Mouse (Mus musculus) neural tube, embryonic 15.5 days (tissue): ENCODE results near the gene Ipcef1. TPM values are rescaled to one million over a fixed set of nuclear protein-coding genes. Genes with fewer than 3 reads are reported as not detected.

ENCODE experiments used
- ATAC-seq: fragments of 200-750 bp; cut with Nextera tagmentation; 2 replicates; pipeline ENCODE4 v1.8.0; 2017; ENCODE audit warnings: mild to moderate bottlenecking, moderate TSS enrichment, moderate library complexity; ENCODE audit not compliant: low FRiP score
- H3K27ac ChIP-seq: fragments of 300-500 bp; sonication (generic); replicated peaks from 2 replicates; pipeline ENCODE4 v1.5.1; 2015; ENCODE audit warnings: mild to moderate bottlenecking, inconsistent platforms
- H3K27me3 ChIP-seq: fragments of 300-500 bp; sonication (generic); replicated peaks from 2 replicates; pipeline ENCODE4 v1.6.1; 2015; ENCODE audit warnings: inconsistent platforms
- H3K36me3 ChIP-seq: fragments of 300-500 bp; sonication (generic); 2 replicates; pipeline ENCODE4 v1.6.1; 2015; ENCODE audit warnings: inconsistent platforms
- H3K4me1 ChIP-seq: fragments of 300-500 bp; sonication (generic); 2 replicates; pipeline ENCODE4 v1.6.1; 2015; ENCODE audit warnings: inconsistent platforms
- H3K4me2 ChIP-seq: fragments of 300-500 bp; sonication (generic); 2 replicates; pipeline ENCODE4 v1.6.1; 2015; ENCODE audit warnings: inconsistent platforms, mild to moderate bottlenecking, moderate library complexity
- H3K4me3 ChIP-seq: fragments of 300-500 bp; sonication (generic); replicated peaks from 2 replicates; pipeline ENCODE4 v1.5.1; 2015; ENCODE audit warnings: mild to moderate bottlenecking, inconsistent platforms
- H3K9ac ChIP-seq: fragments of 300-500 bp; sonication (generic); replicated peaks from 2 replicates; pipeline ENCODE4 v1.6.1; 2015; ENCODE audit warnings: mild to moderate bottlenecking, inconsistent platforms
- H3K9me3 ChIP-seq: fragments of 300-500 bp; sonication (generic); replicated peaks from 2 replicates; pipeline ENCODE4 v1.6.1; 2016; ENCODE audit warnings: inconsistent platforms
- WGBS: fragments of 180-500 bp; shearing (Covaris S2); methylation state at CpG from one replicate; pipeline ENCODE4 v1.1.7; 2015; ENCODE audit warnings: mixed read lengths; 5-methylcytosine and 5-hydroxymethylcytosine counted together
- polyA plus RNA-seq: library from polyadenylated mRNA; unstranded; fragments of >200 nt; fragmentation: Nextera tagmentation; extraction: Ambion mirVana; gene quantifications from 2 replicates; pipeline ENCODE4 v1.2.1, GENCODE M21; 2015

The Ipcef1 gene
- polyA plus RNA-seq, 1 experiment from 2014 or later: 2.7 TPM

DNA sequence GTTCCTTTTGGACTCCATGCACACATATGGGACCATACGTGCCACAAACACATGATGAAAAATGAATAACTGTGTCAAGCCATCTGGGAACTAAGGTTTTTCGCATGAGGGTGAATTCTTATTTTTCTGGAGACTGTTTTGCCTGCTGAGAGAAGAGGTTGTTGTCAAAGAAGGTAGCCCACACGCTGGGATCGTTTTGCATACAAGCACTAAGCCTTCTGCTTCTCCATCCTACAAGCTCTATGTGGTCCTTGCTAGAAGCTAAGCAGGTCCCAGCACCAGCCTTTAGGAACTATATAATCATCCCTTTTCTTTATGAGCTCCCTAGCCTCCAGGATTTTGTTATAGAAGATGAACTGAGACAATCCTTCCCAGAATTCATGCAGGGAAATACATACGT, 93.5 kb downstream of the Ipcef1 start:
- Histone ChIP-seq H3K4me3 (no peak overlapping the region), H3K4me2 (no peak overlapping the region), H3K9ac (no peak overlapping the region), H3K4me1 (no peaks in the 10 kb centered on the region), H3K36me3 (no peaks in the 10 kb centered on the region), H3K9me3 (no peaks in the 10 kb centered on the region), H3K27me3 (no peaks in the 10 kb centered on the region), H3K27ac (0 out of 2 replicates have a peak overlapping the region, but pooled peaks have one; percentile 1)
- 73% methylated on average over 5 of the region's 5 CpGs for WGBS
- no peak for ATAC-seq

DNA sequence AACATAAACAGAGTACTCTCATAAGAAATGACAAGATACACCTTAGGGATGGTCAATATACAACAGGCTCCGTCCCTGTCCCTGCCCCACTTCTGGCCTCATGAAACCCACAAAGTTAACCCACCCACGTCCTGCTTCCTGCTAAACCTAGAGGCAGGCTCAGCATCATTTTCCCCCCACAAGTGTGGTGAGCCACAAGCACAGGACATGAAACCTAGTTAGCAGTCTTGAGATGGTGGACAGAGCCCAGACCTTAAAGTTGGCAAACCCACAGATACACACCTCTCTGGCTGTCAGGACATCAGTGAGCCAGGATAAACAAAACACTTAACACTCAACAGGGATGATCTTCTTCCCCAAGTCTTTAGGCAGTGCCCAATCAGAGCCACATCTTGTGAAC, 95.9 kb downstream of the Ipcef1 start:
- H3K9me3 ChIP-seq: no peaks in the 10 kb centered on the region
- no peak overlapping the region for H3K4me3 ChIP-seq
- ATAC-seq: no peak
- H3K4me1 ChIP-seq: no peaks in the 10 kb centered on the region
- H3K4me2 ChIP-seq: no peak overlapping the region
- WGBS: 94% methylated on average over 2 of the region's 2 CpGs
- H3K27ac ChIP-seq: no peak overlapping the region
- no peaks in the 10 kb centered on the region for H3K36me3 ChIP-seq
- no peaks in the 10 kb centered on the region for H3K27me3 ChIP-seq
- no peak overlapping the region for H3K9ac ChIP-seq

DNA sequence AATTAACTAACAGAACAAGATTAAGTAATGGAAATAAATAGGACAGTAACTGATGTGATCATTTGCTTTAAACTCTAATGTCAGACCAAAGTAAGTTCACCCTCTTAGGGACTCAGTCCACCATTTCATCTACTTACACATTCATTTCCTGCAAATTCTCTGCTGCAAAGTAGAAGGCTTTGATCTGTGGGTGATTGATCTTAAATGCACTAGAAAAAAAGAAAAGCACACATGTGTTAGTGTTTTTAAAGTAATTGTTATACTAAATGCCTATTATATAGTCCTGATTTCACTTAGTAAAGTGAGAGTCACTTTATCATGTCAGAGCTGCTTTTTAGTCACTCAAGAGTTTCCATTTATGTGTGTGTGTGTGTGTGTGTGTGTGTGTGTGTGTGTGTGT, 97.7 kb downstream of the Ipcef1 start:
- H3K4me2 ChIP-seq: no peak overlapping the region
- H3K9me3 ChIP-seq: no peaks in the 10 kb centered on the region
- H3K9ac ChIP-seq: no peak overlapping the region
- no peaks in the 10 kb centered on the region for H3K27me3 ChIP-seq
- H3K27ac ChIP-seq: no peak overlapping the region
- no peaks in the 10 kb centered on the region for H3K36me3 ChIP-seq
- ATAC-seq: no peak
- no peaks in the 10 kb centered on the region for H3K4me1 ChIP-seq
- no peak overlapping the region for H3K4me3 ChIP-seq

DNA sequence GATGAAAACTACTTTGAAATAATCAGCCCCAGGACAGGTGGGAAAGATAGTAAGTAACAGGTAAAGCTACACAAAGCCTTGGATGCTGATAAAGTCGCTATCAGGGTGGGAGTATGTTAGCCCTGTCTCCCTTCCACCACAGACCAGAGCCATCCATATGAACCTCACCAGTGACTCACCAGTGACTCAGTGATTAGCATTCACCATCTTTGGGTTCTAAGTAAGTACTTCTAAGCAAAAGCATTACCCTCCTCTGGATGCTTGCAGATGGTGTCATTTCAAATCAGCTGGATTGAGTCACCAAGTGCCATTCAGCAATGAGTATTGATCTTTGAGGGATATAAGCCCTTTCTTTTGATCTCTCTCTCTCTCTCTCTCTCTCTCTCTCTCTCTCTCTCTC, 99.2 kb downstream of the Ipcef1 start:
- no peaks in the 10 kb centered on the region for H3K4me1 ChIP-seq
- H3K4me3 ChIP-seq: no peak overlapping the region
- no peak overlapping the region for H3K4me2 ChIP-seq
- no peak for ATAC-seq
- 60% methylated on average over 1 of the region's 1 CpGs for WGBS
- H3K27me3 ChIP-seq: no peaks in the 10 kb centered on the region
- no peaks in the 10 kb centered on the region for H3K36me3 ChIP-seq
- no peaks in the 10 kb centered on the region for H3K9me3 ChIP-seq
- no peak overlapping the region for H3K27ac ChIP-seq
- H3K9ac ChIP-seq: no peak overlapping the region

DNA sequence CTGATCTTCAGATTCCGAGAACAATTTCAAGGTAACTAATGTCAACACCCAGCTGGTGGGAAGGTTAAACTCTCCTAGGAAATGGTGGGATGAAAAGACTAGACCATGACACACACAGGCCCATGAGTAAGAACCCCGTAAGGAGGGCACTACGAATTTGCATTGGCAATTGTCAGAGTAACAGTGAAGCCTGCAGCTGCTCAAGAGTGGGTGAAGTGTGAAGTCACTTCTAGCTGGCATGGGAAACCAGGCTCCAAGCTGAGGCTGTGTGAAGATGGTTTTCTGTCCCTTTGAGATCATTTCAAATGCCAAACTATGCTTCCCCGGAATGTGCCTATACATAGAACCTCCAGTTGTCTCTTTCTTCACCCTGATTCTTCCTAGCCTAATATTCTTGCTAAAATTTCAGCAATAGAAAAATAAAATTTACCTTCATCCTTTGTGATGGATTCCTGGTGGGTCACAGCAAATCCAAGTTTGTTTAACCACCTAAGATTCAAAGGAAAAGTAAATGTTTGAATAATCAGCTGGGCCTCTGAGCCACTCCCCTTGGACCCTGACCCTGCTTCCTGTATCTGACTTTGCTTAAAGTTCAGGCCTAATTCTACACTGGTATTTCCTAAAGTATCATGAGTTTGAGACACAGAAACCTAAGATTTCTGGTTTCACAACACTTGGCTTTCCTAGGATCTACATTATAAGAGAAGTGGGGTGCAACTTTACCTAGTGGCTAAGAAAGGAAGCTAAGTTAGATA, 115.4 kb downstream of the Ipcef1 start:
- Histone ChIP-seq H3K27ac (no peak overlapping the region), H3K4me2 (no peak overlapping the region), H3K4me1 (0 out of 2 replicates have a peak, but pooled peaks cover 4% of the 10 kb centered on the region), H3K36me3 (no peaks in the 10 kb centered on the region), H3K27me3 (no peaks in the 10 kb centered on the region), H3K4me3 (no peak overlapping the region), H3K9me3 (no peaks in the 10 kb centered on the region), H3K9ac (no peak overlapping the region)
- 88% methylated on average over 4 of the region's 4 CpGs for WGBS
- no peak for ATAC-seq

DNA sequence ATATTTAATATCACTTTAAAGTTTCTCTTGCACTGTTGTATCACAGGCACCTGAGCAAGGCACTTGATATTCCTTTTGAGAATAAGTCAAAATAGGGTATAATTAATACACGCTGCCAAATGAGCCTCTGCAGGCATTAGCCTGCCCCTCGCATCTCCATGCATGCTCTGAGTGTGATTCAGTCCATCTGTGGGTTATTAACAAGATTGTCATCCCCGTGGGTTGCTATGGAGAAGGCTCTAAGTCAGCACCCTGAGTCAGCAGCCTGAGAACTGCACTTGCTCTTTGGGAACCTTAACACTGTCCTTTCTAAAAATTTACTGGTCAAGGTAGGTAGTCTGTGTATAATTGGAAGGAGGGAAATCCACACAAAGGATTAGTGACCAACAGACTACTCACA, 117.5 kb downstream of the Ipcef1 start:
- H3K9me3 ChIP-seq: no peaks in the 10 kb centered on the region
- H3K36me3 ChIP-seq: no peaks in the 10 kb centered on the region
- no peak overlapping the region for H3K4me3 ChIP-seq
- 0 out of 2 replicates have a peak, but pooled peaks have one; percentile 17 for ATAC-seq
- H3K27ac ChIP-seq: no peak overlapping the region
- H3K27me3 ChIP-seq: no peaks in the 10 kb centered on the region
- H3K4me2 ChIP-seq: no peak overlapping the region
- 0 out of 2 replicates have a peak, but pooled peaks cover 4% of the 10 kb centered on the region for H3K4me1 ChIP-seq
- H3K9ac ChIP-seq: no peak overlapping the region
- whole genome bisulfite sequencing: 61% methylated on average over 3 of the region's 3 CpGs

DNA sequence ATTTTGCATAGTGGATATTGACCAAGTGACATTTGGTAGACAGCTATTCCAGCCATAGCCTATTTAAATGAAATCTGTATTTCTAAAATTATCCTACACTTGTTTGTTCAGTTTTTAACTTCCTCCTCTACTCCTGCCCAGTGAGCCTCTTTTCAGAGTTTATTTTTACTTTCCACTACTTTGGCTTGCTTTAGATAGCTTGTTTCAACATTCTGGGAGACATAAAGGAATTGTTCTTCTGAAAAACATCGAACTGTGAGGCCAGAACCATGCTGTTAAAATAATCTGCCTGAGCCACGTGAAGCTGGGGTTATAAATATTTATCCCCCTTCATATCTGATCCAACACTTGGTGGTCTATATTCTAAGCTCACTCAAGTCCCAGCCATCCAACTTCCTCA, 121.4 kb downstream of the Ipcef1 start:
- WGBS: 85% methylated on average over 2 of the region's 2 CpGs
- H3K4me1 ChIP-seq: 0 out of 2 replicates have a peak, but pooled peaks cover 4% of the 10 kb centered on the region
- no peak overlapping the region for H3K4me3 ChIP-seq
- ATAC-seq: no peak
- H3K4me2 ChIP-seq: no peak overlapping the region
- no peak overlapping the region for H3K9ac ChIP-seq
- no peaks in the 10 kb centered on the region for H3K27me3 ChIP-seq
- no peaks in the 10 kb centered on the region for H3K36me3 ChIP-seq
- H3K9me3 ChIP-seq: no peaks in the 10 kb centered on the region
- no peak overlapping the region for H3K27ac ChIP-seq

DNA sequence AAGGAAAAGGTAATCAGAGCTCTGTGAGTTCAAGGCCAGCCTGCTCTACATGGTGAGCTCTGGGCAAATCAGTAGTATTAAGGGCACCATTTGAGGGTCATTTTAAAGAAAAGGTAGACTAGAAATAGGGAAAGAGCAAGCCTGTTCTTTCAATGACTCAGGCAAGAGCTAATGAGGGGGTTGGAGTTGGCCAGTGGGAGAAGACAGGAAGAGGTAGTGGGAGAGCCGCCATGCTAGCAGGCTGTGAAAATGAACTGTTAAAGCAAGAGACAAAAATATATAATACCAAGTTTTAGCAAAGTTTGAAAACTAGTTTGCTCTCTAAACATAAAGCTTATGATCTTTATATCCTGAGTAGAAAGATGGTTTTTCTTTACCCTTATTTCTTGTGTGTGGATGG, 121.9 kb downstream of the Ipcef1 start:
- no peak overlapping the region for H3K9ac ChIP-seq
- no peak overlapping the region for H3K4me3 ChIP-seq
- no peak for ATAC-seq
- no peak overlapping the region for H3K4me2 ChIP-seq
- H3K9me3 ChIP-seq: no peaks in the 10 kb centered on the region
- H3K4me1 ChIP-seq: 0 out of 2 replicates have a peak, but pooled peaks cover 4% of the 10 kb centered on the region
- H3K27ac ChIP-seq: no peak overlapping the region
- no peaks in the 10 kb centered on the region for H3K36me3 ChIP-seq
- 97% methylated on average over 1 of the region's 1 CpGs for WGBS
- no peaks in the 10 kb centered on the region for H3K27me3 ChIP-seq

DNA sequence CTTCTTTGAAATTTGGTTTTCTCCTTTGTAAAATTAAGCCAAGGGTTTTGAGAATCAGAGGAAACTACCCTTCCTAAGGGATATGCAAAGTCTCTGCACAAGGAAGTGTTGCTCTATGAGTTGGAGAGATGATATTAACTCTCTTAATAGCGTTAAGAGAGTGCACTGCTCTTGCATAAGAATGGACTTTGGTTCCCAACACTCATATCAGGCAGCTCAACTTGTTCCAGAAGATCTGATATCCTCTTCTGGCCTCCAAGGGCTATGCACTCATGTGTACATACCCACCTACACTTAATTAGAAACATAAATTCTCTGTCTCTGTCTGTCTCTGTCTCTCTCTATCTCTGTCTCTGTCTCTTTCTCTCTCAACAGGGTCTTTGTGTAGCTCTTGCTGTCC, 123.4 kb downstream of the Ipcef1 start:
- Histone ChIP-seq H3K4me2 (no peak overlapping the region), H3K4me1 (no peaks in the 10 kb centered on the region), H3K27me3 (no peaks in the 10 kb centered on the region), H3K4me3 (no peak overlapping the region), H3K9me3 (no peaks in the 10 kb centered on the region), H3K9ac (no peak overlapping the region), H3K27ac (no peak overlapping the region), H3K36me3 (no peaks in the 10 kb centered on the region)
- no peak for ATAC-seq
- WGBS: 68% methylated on average over 1 of the region's 1 CpGs

DNA sequence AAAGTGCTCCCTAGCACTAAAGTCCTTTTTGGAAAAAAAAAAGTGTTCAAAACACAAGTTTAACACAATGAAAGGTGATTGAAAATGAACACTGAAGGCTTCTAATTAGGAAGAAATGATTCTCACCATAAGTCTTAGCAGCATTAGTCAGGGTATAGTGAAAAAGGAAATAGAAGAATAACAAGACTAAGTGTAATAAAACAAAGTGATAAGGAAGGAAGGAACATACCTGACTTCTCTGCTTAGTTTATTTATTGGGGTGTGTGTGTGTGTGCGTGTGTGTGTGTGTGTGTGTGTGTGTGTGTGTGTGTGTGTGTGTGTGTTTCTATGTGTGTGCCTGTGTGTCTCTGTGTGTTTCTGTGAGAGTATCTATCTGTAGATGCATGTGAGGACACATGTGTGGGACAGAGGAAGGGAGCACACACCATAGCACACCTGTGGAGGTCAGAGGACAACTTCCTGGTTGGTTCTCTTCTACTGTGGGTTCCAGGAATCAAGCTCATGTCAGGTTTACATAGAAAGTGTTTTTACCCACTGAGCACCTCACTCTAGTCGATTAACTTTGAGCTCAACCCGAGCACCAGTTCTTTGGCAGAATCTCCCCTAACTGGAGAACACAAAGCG, 124.6 kb downstream of the Ipcef1 start:
- no peaks in the 10 kb centered on the region for H3K4me1 ChIP-seq
- no peak overlapping the region for H3K9ac ChIP-seq
- no peak overlapping the region for H3K4me3 ChIP-seq
- H3K27me3 ChIP-seq: no peaks in the 10 kb centered on the region
- 91% methylated on average over 4 of the region's 4 CpGs for WGBS
- H3K27ac ChIP-seq: no peak overlapping the region
- H3K9me3 ChIP-seq: no peaks in the 10 kb centered on the region
- no peak for ATAC-seq
- no peak overlapping the region for H3K4me2 ChIP-seq
- H3K36me3 ChIP-seq: no peaks in the 10 kb centered on the region

DNA sequence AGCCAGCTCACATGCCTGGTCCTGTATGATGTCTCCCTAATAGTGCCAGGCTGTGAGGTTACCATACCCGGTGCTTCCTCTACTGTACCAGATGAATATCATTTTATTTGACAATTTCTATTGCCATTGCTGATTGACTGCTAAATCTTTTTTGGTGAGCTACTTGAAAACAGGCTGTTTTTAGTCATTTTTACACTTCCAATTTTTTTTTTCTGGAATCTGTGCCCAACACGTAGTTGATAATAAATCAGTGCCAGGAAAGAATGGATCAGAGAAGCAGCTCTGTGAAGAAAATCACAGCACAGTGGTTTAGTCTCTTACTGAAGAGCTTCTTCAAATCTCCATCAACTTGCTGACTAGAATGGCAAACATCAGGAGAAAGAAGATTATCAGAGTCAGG, 125.6 kb downstream of the Ipcef1 start:
- H3K27ac ChIP-seq: no peak overlapping the region
- no peaks in the 10 kb centered on the region for H3K36me3 ChIP-seq
- no peaks in the 10 kb centered on the region for H3K9me3 ChIP-seq
- H3K9ac ChIP-seq: no peak overlapping the region
- no peak overlapping the region for H3K4me3 ChIP-seq
- no peak for ATAC-seq
- no peaks in the 10 kb centered on the region for H3K27me3 ChIP-seq
- 78% methylated on average over 2 of the region's 2 CpGs for WGBS
- H3K4me2 ChIP-seq: no peak overlapping the region
- no peaks in the 10 kb centered on the region for H3K4me1 ChIP-seq

DNA sequence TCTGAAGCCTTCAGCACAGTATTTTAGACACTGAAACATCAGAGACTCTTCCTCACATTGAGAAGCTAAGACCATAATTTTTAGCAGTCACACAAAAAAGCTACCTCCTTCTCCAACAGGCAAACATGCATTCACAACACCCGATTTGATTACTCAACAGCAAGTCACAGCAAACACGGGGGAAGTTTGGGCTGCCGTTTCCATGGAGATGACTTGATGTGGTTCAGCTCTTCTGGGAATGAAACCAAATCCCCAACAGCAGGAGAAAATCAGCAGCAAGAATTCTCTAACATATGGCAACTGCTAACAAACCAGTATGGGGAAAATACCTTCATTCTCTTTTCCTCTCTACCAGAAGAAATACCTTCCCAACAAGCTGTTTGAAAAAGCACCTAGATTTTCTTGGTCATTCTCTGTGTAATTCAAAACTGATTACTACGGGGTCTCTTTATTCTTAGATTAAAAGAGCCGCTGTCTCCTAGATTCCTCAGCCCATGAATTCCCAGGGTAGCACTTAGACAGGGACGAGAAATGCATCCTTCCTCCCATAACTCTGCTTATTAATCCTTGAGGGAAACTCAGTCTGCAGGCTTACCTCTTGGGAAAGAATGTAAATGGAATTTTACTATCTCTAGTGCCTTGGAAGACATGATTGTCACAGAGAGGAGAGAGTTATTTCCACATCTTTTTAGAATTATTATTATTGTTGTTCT, 135.6 kb downstream of the Ipcef1 start:
- peak; percentile 87 for ATAC-seq
- no peak overlapping the region for H3K9ac ChIP-seq
- H3K9me3 ChIP-seq: no peaks in the 10 kb centered on the region
- no peak overlapping the region for H3K4me3 ChIP-seq
- H3K4me1 ChIP-seq: peaks cover 14% of the 10 kb centered on the region
- peak overlapping the region; percentile 70 for H3K27ac ChIP-seq
- no peaks in the 10 kb centered on the region for H3K27me3 ChIP-seq
- H3K4me2 ChIP-seq: peak overlapping the region; percentile 21
- WGBS: 9% methylated on average over 6 of the region's 6 CpGs
- no peaks in the 10 kb centered on the region for H3K36me3 ChIP-seq
